Mouse (Mus musculus) gastrocnemius, adult 18-20 months (tissue): Measurements from ENCODE around the gene Cby1. TPM values are rescaled to one million over a fixed set of nuclear protein-coding genes. Genes with fewer than 3 reads are reported as not detected.

Source experiments
- DNase-seq: peaks from one replicate; pipeline ENCODE4 v3.0.0; 2021; ENCODE audit warnings: low spot score
- long read RNA-seq, 2 experiments: library from polyadenylated mRNA; stranded (forward); transcript quantifications; one replicate each; pipeline ENCODE4 v2.0.0; 2021
- total RNA-seq, 2 experiments: library from RNA; stranded (reverse); gene quantifications; 2 replicates each; pipeline ENCODE4 v1.2.3; 2021

The Cby1 gene
- 10 to 100 TPM; 13.4 to 15.2 TPM for total RNA-seq
- long read RNA-seq, experiment 1, transcript Cby1-201 (5 exons, 1,147 nt) = major isoform, 13 of 15 reads
- long read RNA-seq, experiment 1, partial matches to known transcripts = 1 of 15 reads
- long read RNA-seq, experiment 1, other reads (novel, unspliced or antisense) = 1 of 15 reads
- long read RNA-seq, experiment 2, transcript Cby1-201 (5 exons, 1,147 nt) = major isoform, 11 of 12 reads
- long read RNA-seq, experiment 2, partial matches to known transcripts = 0 of 12 reads
- long read RNA-seq, experiment 2, other reads (novel, unspliced or antisense) = 1 of 12 reads

DNA sequence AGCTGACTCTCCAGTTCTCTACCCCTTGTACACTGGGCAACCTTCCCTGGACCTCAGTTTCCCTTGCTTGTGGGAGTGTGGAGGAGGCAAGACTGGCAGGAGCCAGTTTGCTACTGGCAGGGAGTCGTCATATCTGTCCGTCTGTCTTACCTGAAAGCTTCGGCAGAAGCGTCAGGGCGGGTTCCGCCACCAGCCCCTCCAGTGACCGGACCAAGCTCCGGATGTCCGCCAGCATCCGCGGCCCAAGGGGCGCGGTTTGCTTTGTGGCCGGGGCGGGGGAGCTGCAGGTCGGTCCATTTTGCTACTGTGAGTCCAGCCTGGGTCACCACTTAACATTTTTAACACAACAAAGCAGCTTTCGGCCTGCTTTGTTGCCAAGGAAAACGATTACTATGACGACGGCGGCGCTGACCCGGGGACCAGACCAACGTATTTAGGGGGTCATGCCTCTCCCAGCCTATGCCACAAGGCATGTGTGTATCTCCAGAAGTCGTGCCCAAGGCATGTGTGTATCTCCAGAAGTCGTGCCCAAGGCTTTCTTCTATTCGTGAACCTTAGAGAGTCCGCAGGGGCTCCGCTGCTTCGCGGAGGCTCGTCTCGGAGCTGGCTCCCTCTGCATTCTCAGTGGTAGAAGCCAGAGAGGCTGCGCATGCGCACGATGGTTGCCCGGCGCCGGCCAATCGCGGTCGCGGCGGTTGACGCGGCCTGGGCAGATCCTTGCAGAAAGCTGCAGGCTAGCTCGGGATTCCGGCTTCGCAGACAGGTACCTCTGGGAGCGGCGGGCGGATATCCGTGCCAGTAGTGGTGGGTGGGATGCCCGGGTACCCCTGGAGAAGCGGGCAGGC lies at the start of gene Cby1, which contains the start of gene Fam227a:
Gene Cby1 (plus strand): TSS at position 669 of the 845 bp plus-strand sequence.
Gene Fam227a (minus strand): TSS at position 426 of the 845 bp plus-strand sequence.
- DNase-seq = peak; percentile 95

DNA sequence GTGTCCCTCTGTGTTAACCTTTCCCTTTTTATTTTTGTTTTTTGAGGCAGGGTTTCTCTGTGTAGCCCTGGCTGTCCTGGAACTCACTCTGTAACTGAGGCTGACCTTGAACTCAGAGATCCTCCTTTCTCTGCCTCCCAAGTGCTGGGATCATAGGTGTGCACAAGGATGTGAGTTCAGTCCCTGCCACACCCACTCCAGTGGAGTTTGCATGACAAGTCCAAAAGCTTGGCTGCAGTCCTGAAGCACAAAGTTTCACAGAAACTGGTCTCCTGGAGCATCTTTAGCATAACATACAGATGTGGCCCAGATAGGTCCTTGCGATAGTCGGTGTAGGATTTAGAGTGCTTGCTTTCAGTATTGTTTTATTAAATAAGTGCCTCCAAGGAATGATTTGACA lies 49.8 kb upstream of the Cby1 start:
- DNase-seq = no peak

DNA sequence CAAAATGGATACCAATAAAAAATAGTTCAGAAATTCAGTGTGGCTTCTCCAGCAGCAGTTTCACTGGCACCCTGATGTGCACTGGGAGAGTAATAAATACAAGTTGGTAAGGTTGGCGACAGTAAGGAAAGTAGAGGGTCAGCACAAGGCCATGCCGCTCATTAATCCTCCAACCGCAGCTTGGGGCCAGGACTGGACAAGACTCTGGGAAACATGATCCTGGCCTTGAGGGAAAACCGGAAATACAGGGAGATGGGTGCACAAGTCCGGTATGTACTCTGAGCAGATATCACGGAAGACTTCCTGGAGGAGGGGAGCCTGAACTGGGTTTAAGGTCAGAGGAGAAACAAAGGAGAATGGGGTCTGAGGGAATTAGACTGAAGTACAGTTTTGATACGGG lies 43.5 kb upstream of the Cby1 start:
- DNase-seq = no peak

DNA sequence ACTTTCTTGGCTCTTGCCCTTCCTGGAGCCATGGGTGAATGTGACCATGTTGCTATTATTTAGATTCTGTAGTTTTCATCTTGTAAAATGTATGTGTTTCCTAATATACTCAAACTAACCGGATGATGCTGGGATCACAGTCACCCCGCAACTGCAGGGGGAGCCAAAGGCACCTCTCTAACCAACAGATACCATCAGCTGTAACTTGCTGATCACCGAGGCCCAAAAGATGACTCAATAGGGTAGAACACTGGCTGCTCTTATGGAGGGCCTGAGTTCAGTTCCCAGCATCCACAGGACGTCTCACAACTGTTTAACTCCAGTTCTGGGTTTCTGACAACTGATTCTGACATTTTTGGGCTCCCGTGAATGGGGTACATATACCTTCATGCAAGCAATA lies 42.3 kb upstream of the Cby1 start:
- no peak for DNase-seq

DNA sequence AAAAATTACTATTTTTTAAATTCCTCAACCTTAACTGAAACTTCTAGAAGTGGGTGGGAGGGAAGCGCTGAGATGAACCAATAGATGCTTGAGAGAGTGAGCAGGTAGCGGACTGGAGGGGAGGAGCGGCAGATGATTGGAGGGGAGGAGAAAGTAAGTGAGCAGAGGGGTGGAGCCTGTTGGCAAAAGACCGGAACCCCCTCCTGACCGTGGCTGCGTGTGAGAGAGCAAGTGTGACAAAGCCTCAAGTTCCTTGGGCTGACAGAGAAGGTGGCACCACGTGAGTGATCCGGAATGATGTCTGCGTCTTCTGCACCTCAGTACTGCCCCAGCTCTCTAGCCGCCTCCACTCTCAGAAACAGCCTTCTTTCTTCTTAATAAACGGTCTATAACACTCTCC lies 41.9 kb upstream of the Cby1 start:
- no peak for DNase-seq

DNA sequence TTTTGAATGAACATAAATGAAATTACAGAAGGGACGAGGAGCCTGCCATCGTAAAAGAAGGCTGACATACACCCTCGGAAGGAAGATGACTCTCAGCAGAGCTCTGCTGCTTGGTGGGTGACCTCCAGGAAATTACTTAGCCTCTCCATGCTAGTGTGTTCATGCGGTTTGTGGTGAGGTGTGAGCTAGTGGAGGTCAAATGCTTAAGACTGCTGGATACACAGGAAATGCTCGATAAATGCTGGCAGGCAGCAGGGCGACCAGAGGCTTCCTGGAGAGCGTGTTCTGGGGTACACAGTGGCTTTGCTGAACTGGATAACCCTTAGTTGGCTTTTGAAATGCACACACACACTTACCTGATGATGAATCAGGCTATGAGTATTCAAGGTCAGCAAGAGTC lies 40.5 kb upstream of the Cby1 start:
- DNase-seq = no peak

DNA sequence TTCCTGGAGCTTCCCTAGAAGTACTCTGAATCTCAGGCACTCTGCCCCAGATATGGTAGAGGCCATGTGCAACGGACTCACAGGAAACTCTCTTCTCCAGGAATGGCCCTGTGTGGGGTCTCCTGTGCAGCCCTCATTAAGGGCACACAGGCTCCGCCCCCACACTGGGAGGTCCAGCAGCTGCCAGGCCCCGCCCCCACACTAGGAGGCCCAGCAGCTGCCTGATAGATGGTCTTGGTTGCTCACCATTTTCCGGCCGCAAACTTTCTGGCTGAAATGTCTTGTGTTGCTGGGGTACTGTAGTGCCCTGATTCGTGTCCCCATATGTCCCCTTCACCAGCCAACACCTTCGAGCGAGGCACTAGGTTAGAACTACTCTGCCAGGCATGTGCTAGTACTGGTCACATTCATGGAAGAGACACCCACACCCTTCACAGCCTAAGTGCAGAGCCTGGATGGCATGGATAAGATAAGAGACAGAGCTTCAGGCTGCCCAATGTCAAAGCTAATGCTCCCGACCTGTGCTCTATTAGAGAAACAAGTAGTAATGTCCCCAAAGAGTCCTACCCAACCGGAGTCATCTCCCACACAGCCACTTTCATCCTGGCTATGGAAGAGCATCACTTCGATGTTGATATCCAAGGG lies 39.1 kb upstream of the Cby1 start:
- DNase-seq = no peak

DNA sequence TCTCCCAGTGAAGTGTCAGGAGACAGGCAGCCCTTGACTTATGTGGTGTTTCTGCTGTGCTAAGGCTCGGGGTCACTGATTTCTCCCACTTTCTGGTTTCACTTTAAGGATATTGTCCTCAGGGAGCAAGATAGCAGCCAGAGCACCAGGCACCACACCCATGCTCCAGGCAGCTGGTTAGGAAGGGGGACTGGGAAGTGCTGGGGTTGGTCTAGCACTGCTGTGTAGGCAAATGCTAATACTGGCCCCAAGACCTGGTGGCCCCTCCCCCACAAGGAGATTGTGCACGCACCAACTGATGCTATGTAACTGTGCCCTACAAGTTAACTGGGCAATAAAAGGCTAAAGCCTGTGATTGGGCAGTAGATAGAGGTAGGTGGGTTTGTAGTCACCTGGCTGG lies 28.5 kb upstream of the Cby1 start:
- DNase-seq = no peak

DNA sequence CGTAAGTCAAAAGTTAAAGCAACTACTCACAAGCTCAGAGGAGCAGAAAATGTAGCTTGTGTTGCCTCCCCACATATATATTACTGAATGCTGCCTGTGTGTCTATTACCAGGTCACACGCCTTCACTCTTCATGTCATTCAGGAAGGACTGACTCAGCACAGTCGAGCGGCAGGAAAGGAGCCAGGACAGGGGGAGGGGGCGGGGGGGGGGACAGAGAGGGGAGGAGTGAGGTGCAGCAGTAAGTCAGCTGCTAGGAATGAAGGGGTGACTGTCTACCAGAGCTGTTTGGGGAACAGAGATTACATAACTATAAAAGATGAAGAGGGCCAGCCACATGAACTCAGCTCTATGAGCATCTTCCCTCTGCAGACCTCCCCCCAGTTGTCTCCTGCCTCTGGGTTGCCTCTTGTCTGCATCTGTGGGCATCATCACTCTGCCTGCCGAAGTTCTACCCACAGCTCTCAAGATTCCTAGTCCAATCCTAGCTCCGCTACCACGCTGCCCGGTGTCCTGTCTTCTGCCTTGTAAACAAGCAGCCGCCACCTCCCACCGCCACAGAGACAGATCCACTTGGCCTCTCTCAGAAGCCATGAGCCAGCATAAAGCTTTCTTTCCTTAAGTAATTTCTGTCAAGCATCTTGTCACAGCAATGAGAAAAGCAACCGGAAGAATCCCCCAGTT lies 17.7 kb upstream of the Cby1 start:
- DNase-seq = no peak

DNA sequence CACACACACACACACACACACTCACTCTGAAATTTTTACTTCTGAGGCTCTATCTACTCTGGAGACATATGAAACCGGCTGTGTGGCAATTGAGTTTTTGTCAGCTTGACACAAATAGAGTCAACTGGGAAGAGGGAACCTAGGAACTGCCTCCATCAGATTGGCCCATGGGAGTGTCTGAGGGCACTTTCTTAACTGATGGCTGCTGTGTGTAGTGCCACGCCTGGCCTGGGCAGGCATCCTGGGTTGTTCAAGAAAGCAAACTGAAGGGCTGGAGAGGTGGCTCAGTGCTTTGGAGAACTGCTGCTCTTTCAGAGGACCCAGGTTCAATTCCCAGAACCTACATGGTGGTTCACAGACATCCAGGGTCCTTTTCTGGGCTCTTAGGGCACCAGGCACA lies 13.5 kb upstream of the Cby1 start:
- DNase-seq = no peak

DNA sequence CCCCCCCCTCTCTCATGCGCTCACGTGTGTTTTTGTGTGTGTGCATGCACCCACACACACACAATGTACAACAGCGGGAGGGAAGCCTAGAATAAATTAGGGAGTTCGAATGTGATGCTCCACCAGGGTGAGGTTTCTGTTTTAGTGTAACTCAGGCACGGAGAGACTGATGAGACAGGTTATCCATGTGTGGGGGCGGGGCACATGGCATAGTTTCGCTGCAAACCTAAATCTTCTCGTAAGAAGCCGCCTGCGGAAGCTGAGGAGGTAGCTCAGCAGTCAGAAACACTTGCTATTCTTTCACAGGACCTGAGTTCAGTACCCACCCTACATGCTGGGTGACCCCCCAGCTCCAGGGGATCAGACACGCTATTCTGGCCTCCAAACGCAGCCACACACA lies 10.9 kb upstream of the Cby1 start:
- no peak for DNase-seq

DNA sequence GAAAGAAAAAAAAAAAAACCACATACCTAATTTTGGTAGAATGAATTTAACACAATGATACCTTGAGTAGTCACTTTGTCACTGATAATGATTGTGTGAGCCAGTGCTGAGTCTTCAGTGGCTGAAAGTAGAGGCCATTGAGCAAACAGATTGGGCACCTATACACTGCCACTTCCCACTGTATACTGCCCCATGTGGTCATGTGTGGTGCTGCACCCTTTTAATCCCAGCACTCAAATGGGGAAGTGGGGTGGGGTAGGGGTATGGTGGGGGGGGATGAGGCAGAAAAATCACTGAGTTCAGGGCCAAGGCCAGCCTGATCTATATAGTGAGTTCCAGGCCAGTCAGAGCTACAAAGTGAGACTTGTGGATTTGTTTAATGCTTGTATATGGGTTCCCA lies 8.4 kb upstream of the Cby1 start:
- DNase-seq = no peak

DNA sequence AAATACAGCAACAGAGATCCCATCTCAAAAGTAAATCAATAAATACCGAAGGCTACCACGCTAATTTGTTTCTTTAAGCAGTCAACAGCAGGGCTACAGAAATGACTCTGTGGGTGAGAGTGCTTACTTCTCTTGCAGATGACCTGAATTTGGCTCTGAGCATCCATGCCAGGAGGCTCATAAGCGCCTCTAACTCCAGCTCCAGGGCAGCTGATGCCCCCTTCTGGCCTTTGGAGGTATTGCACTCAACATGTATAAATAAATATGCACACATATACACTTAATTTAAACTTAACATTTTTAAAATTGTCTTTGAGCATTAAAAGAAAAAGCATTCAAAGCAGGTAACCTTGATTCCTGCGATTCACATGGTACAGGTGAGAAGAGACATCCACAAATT lies 7.5 kb upstream of the Cby1 start:
- DNase-seq = no peak

DNA sequence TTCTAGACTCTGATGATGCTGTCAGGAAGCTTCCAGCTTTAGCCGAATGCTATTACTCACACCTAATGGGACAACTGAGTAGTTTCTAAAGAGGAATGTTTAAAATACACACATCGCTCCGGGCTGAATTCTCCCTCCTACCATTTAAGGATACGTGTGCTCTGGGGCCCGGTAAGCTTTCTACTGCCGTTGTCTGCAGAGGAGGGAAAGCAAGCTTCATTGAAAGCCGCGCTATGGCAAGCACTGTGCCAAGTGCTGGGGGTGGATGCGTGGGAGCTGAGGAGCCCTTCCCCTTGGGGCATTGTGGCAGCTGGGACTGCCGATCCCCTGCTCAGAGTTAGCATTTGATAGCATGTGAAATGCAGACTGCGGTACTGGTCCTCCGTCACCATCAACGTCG lies 2.5 kb upstream of the Cby1 start:
- DNase-seq = no peak

DNA sequence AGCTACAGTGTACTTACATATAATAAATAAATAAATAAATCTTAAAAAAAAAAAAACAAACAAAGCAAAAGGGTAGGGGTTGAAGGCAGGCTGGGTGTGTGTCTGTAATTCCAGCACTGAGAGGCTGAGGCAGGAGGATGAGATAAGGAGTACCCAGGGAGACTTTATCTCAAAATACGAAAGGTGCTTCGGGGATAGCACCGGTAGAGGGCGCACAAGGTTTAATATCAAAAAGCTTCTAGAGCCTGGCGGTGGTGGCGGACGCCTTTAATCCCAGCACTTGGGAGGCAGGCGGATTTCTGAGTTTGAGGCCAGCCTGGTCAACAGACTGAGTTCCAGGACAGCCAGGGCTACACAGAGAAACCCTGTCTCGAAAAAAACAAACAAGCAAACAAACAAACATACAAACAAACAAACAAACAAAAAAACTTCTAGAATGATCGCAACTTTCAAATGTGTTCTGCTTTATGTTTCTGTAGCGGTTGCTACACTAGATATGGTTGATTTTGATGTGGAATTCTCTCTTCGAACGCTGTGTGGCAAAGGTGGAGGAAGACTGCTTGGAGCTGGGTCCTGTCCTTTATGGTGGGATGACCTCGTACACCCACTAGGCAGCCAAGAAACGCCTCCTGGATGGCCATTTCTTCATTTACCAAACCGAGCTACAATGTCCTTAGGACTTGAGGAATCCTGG lies 1.0 kb upstream of the Cby1 start:
- DNase-seq = peak; percentile 84

DNA sequence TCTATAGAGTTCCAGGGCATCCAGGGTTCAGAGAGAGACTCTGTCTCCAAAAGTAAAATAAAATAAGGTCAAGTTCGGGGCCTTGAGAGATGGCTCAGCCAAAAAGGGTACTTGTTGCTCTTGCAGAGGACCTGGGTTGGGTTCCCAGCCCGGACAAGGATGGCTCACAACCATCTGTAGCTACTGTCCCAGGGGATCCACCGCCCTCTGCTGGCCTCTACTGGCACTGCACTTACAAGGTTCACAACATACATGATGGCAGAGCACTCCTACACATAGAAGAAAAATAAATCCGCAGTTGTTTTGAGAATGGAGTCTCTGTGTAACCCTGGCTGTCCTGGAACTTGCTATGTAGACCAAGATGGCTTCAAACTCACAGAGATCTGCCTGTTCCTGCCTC lies 2.9 kb downstream of the Cby1 start:
- no peak for DNase-seq

DNA sequence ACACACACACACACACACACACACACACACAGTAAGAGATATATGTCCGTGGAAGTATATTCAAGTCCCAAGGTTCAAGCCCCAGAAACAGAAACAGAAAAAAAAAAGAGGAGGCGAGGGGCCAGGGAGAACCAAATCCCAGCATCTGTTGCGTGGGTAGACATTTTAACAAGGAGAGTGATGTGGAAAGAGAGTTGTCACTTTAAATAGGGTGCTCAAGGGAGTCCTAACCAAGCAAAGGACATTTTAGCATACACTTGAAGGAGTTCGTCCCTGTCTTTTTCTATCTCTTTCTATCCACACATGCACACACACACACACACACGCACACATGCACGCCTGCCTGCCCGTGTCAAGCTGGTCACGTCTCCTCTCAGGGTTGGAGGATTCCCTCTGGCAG lies 5.7 kb downstream of the Cby1 start:
- no peak for DNase-seq

DNA sequence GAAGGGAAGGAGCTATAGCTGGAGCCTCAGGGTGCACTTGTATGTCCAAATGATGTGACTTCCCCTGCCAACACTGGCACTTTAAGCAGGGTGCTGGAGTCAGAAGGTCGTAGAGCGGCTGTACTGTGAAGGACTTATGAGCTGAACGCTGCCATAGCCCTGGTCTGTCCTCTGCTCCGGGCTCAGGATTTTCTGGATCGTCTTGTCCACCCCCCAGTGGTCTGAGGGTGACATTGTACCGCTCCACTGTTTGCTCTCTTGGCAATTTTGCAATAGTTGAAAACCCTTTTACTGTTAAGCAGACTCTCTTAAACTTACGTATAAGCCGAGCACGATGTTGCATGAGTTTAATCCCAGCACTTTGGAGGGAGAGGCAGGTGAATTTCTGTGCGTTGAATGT lies 10.2 kb downstream of the Cby1 start:
- DNase-seq = no peak

DNA sequence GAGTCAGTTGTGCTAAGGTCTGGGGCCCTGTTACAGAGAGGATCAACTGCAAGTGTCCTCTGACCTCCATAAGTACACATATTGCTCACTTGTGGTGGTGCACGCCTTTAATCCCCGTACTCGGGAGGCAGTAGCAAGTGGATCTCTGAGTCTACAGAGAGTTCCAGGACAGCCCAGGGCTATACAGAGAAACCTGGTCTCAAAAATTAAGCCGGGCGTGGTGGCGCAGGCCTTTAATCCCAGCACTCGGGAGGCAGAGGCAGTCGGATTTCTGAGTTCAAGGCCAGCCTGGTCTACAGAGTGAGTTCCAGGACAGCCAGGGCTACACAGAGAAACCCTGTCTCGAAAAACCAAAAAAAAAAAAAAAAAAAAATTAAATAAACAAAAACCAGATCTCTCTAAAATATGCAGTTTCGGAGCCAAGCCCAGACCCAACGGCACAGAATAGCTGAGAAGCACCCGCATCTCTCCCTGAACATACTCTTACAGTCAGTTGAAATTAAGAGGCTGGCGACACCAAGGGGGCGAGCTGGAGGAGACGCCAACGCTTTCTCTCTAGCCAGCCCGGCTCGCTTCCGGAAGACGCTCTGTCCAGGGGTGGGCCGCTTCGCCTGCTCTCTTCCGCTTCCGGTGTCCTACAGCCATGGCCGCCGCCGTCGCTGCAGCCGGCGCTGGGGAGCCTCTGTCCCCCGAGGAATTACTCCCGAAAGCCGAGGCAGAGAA lies 11.4 kb downstream of the Cby1 start, which contains the start of gene Tomm22:
Gene Tomm22 (plus strand): TSS at position 613 of the 723 bp plus-strand sequence.
- peak; percentile 91 for DNase-seq

DNA sequence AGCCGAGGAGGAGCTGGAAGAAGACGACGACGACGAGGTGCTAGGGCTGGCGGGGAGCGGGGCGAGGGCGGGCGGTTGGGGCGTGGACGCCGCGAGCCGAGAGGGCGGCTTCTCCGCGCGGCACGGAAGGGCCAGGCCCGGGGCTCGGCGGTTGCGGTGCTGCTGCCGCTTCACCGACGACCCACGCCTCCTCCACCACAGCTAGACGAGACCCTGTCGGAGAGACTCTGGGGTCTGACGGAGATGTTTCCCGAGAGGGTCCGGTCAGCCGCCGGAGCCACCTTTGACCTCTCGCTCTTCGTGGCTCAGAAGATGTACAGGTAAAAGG lies 11.9 kb downstream of the Cby1 start:
- no peak for DNase-seq
